Mouse (Mus musculus) liver, embryonic 14.5 days (tissue): ENCODE measurements at regions not wholly inside any gene's neighbourhood (a gene's known extent, or its start where the extent isn't known, plus 50 kb on each side); places are given as distances from the start of the nearest gene placed in this dataset.

Experiments used
- ATAC-seq: fragments of 200-750 bp; cut with Nextera tagmentation; 2 replicates; pipeline ENCODE4 v1.8.0; 2017; ENCODE audit warnings: moderate number of reproducible peaks, mild to moderate bottlenecking, moderate library complexity; ENCODE audit not compliant: insufficient read depth
- DNase-seq, 3 experiments: peaks; one replicate each; pipeline ENCODE4 v3.0.0-alpha.2; 2012 to 2013; ENCODE audit warnings: low read depth in 3 of 3, low spot score in 3 of 3
- H3K27ac ChIP-seq: fragments of 300-500 bp; sonication (generic); 2 replicates; pipeline ENCODE4 v1.5.1; 2014; ENCODE audit warnings: moderate library complexity, mild to moderate bottlenecking, control low read depth, inconsistent platforms
- H3K27me3 ChIP-seq: fragments of 300-500 bp; sonication (generic); 2 replicates; pipeline ENCODE4 v1.6.1; 2014; ENCODE audit warnings: mild to moderate bottlenecking, low read length, moderate library complexity; ENCODE audit not compliant: control insufficient read depth, insufficient read depth
- H3K36me3 ChIP-seq: fragments of 300-500 bp; sonication (generic); replicated peaks from 2 replicates; pipeline ENCODE4 v1.6.1; 2014; ENCODE audit warnings: low read depth; ENCODE audit not compliant: control insufficient read depth, insufficient read depth
- H3K4me1 ChIP-seq, 2 experiments: fragments of 200-500 bp in 1 of 2; fragments of 300-500 bp in 1 of 2; sonication (generic) in 1 of 2; replicated peaks; 2 replicates each; pipeline ENCODE4 v1.6.1; 2012 to 2014; ENCODE audit warnings: antibody characterized with exemption in 1 of 2, inconsistent platforms in 1 of 2, low read length in 1 of 2; ENCODE audit not compliant: control insufficient read depth in 2 of 2, insufficient read depth in 2 of 2
- H3K4me2 ChIP-seq: fragments of 300-500 bp; sonication (generic); 2 replicates; pipeline ENCODE4 v1.6.1; 2014; ENCODE audit warnings: low read depth, mild to moderate bottlenecking, control low read depth, moderate library complexity
- H3K4me3 ChIP-seq, 2 experiments: fragments of 200-500 bp in 1 of 2; fragments of 300-500 bp in 1 of 2; sonication (generic) in 1 of 2; 2 replicates each; pipeline ENCODE4 v1.5.1; 2012 to 2014; ENCODE audit warnings: low read depth in 2 of 2, low read length in 2 of 2, mild to moderate bottlenecking in 2 of 2, control low read depth in 1 of 2, inconsistent platforms in 1 of 2, moderate library complexity in 1 of 2; ENCODE audit not compliant: insufficient read depth in 1 of 2
- H3K9ac ChIP-seq: fragments of 300-500 bp; sonication (generic); replicated peaks from 2 replicates; pipeline ENCODE4 v1.6.1; 2014; ENCODE audit warnings: mild to moderate bottlenecking, control low read depth, moderate library complexity
- H3K9me3 ChIP-seq: fragments of 300-500 bp; sonication (generic); 2 replicates; pipeline ENCODE4 v1.6.1; 2016; ENCODE audit warnings: low read length, mixed read lengths; ENCODE audit not compliant: control insufficient read depth
- CTCF ChIP-seq: IDR thresholded peaks from 2 replicates; pipeline ENCODE4 v1.5.1; 2016; ENCODE audit warnings: antibody characterized with exemption, low read depth, control low read depth
- EP300 ChIP-seq: IDR thresholded peaks from 2 replicates; pipeline ENCODE4 v1.6.1; 2016; ENCODE audit warnings: antibody characterized with exemption, low read depth
- WGBS: fragments of 180-500 bp; shearing (Covaris S2); extraction: QIAGEN DNeasy Blood & Tissue Kit; methylation state at CpG from one replicate; pipeline ENCODE4 v1.1.7; 2014; ENCODE audit not compliant: insufficient replicate concordance; 5-methylcytosine and 5-hydroxymethylcytosine counted together

GRCm38 (mm10) chr3:101749841-101750240 is 98.9 kb downstream of the Mab21l3 start:
- H3K4me2 ChIP-seq, result no peak overlapping the region
- no peak overlapping the region for H3K9ac ChIP-seq
- DNase-seq (no peak), ATAC-seq (no peak)
- H3K36me3 ChIP-seq, result no peaks in the 10 kb centered on the region
- H3K4me3 ChIP-seq, result no peak overlapping the region
- H3K4me1 ChIP-seq, result no peaks in the 10 kb centered on the region
- no peaks in the 10 kb centered on the region for H3K27me3 ChIP-seq
- TF ChIP-seq CTCF (no peak), EP300 (no peak)
- no peaks in the 10 kb centered on the region for H3K9me3 ChIP-seq
- no peak overlapping the region for H3K27ac ChIP-seq
- 37% methylated on average over 3 of the region's 3 CpGs for WGBS

- H3K27ac ChIP-seq, result no peak overlapping the region
- H3K4me3 ChIP-seq, result no peak overlapping the region
- H3K4me2 ChIP-seq, result no peak overlapping the region
- ATAC-seq, result no peak
- H3K4me1 ChIP-seq, result no peaks in the 10 kb centered on the region
- DNase-seq, result no peak
- WGBS, result 53% methylated on average over 3 of the region's 3 CpGs
- H3K9me3 ChIP-seq, result no peaks in the 10 kb centered on the region
- no peaks in the 10 kb centered on the region for H3K36me3 ChIP-seq
- H3K9ac ChIP-seq, result no peak overlapping the region
- no peaks in the 10 kb centered on the region for H3K27me3 ChIP-seq
- TF ChIP-seq EP300, result no peak
- no peak for TF ChIP-seq CTCF
Observed at GRCm38 (mm10) chr3:101749031-101749632, 99.6 kb downstream of the Mab21l3 start.

GRCm38 (mm10) chr3:101748186-101748585 is 100.6 kb downstream of the Mab21l3 start:
- no peak for DNase-seq
- TF ChIP-seq EP300 (no peak), CTCF (no peak)
- WGBS, result 28% methylated on average over 4 of the region's 4 CpGs

GRCm38 (mm10) chr3:101740906-101741305 is 107.9 kb downstream of the Mab21l3 start:
- no peak overlapping the region for H3K27ac ChIP-seq
- no peaks in the 10 kb centered on the region for H3K4me1 ChIP-seq
- H3K9ac ChIP-seq, result no peak overlapping the region
- TF ChIP-seq CTCF, result no peak
- no peak for TF ChIP-seq EP300
- 68% methylated on average over 4 of the region's 4 CpGs for WGBS
- H3K4me3 ChIP-seq, result no peak overlapping the region
- no peaks in the 10 kb centered on the region for H3K9me3 ChIP-seq
- DNase-seq, result no peak
- H3K36me3 ChIP-seq, result no peaks in the 10 kb centered on the region
- no peak overlapping the region for H3K4me2 ChIP-seq
- ATAC-seq, result no peak
- H3K27me3 ChIP-seq, result no peaks in the 10 kb centered on the region

More at GRCm38 (mm10) chr3:101748186-101748585, 100.6 kb downstream of the Mab21l3 start:
- Histone ChIP-seq H3K9me3 (no peaks in the 10 kb centered on the region), H3K36me3 (no peaks in the 10 kb centered on the region), H3K9ac (no peak overlapping the region), H3K4me3 (no peak overlapping the region), H3K4me1 (no peaks in the 10 kb centered on the region), H3K27ac (no peak overlapping the region), H3K27me3 (no peaks in the 10 kb centered on the region), H3K4me2 (no peak overlapping the region)
- ATAC-seq, result no peak

GRCm38 (mm10) chr3:101737197-101737596 is 111.6 kb downstream of the Mab21l3 start:
- Histone ChIP-seq H3K4me3 (no peak overlapping the region), H3K9me3 (no peaks in the 10 kb centered on the region), H3K36me3 (no peaks in the 10 kb centered on the region), H3K4me2 (no peak overlapping the region), H3K27ac (no peak overlapping the region), H3K4me1 (no peaks in the 10 kb centered on the region), H3K27me3 (no peaks in the 10 kb centered on the region), H3K9ac (no peak overlapping the region)
- 73% methylated on average over 6 of the region's 6 CpGs for WGBS
- no peak for ATAC-seq
- no peak for DNase-seq
- TF ChIP-seq CTCF, result no peak
- no peak for TF ChIP-seq EP300
